Mouse (Mus musculus) forebrain, embryonic 16.5 days (tissue): ENCODE measurements at regions not wholly inside any gene's neighbourhood (a gene's known extent, or its start where the extent isn't known, plus 50 kb on each side); places are given as distances from the start of the nearest gene placed in this dataset.

ENCODE experiments used
- ATAC-seq: fragments of 200-750 bp; cut with Nextera tagmentation; 2 replicates; pipeline ENCODE4 v1.8.0; 2017; ENCODE audit warnings: mild to moderate bottlenecking, moderate library complexity
- H3K27ac ChIP-seq: fragments of 300-500 bp; sonication (generic); 2 replicates; pipeline ENCODE4 v1.5.1; 2014; ENCODE audit warnings: low read length, control low read depth
- H3K27me3 ChIP-seq: fragments of 300-500 bp; sonication (generic); replicated peaks from 2 replicates; pipeline ENCODE4 v1.6.1; 2014; ENCODE audit warnings: low read length; ENCODE audit not compliant: control insufficient read depth, insufficient read depth
- H3K36me3 ChIP-seq: fragments of 300-500 bp; sonication (generic); 2 replicates; pipeline ENCODE4 v1.6.1; 2014; ENCODE audit not compliant: control insufficient read depth, insufficient read depth
- H3K4me1 ChIP-seq: fragments of 300-500 bp; sonication (generic); replicated peaks from 2 replicates; pipeline ENCODE4 v1.6.1; 2014; ENCODE audit warnings: low read length; ENCODE audit not compliant: control insufficient read depth, insufficient read depth
- H3K4me2 ChIP-seq: fragments of 300-500 bp; sonication (generic); 2 replicates; pipeline ENCODE4 v1.6.1; 2014; ENCODE audit warnings: mild to moderate bottlenecking, low read length, control low read depth
- H3K4me3 ChIP-seq: fragments of 300-500 bp; sonication (generic); replicated peaks from 2 replicates; pipeline ENCODE4 v1.5.1; 2014; ENCODE audit warnings: mild to moderate bottlenecking, low read length, control low read depth
- H3K9ac ChIP-seq: fragments of 300-500 bp; sonication (generic); replicated peaks from 2 replicates; pipeline ENCODE4 v1.6.1; 2014; ENCODE audit warnings: low read depth, low read length, control low read depth
- H3K9me3 ChIP-seq: fragments of 300-500 bp; sonication (generic); 2 replicates; pipeline ENCODE4 v1.6.1; 2016; ENCODE audit warnings: low read length; ENCODE audit not compliant: control insufficient read depth
- WGBS: fragments of 180-500 bp; shearing (Covaris S2); extraction: QIAGEN DNeasy Blood & Tissue Kit; methylation state at CpG from one replicate; pipeline ENCODE4 v1.1.7; 2014; 5-methylcytosine and 5-hydroxymethylcytosine counted together

- WGBS = 59% methylated on average over 4 of the region's 4 CpGs
- Histone ChIP-seq H3K9ac (no peak overlapping the region), H3K27ac (peak overlapping the region; percentile 1; the same call in 1 of the 2 replicates)
Observed at GRCm38 (mm10) chr8:86192262-86192661, 351.5 kb downstream of the Phkb start.

GRCm38 (mm10) chr8:86184671-86185070 is 343.9 kb downstream of the Phkb start:
- Histone ChIP-seq H3K4me3 (no peak overlapping the region), H3K27ac (no peak overlapping the region), H3K36me3 (no peaks in the 10 kb centered on the region), H3K4me1 (no peaks in the 10 kb centered on the region), H3K27me3 (no peaks in the 10 kb centered on the region), H3K4me2 (no peak overlapping the region), H3K9ac (no peak overlapping the region), H3K9me3 (no peaks in the 10 kb centered on the region)
- WGBS = 79% methylated on average over 5 of the region's 5 CpGs
- no peak for ATAC-seq

More at GRCm38 (mm10) chr8:86192262-86192661, 351.5 kb downstream of the Phkb start:
- Histone ChIP-seq H3K9me3 (no peaks in the 10 kb centered on the region), H3K4me3 (no peak overlapping the region), H3K4me2 (no peak overlapping the region), H3K27me3 (no peaks in the 10 kb centered on the region), H3K4me1 (no peaks in the 10 kb centered on the region), H3K36me3 (no peaks in the 10 kb centered on the region)
- ATAC-seq = no peak

GRCm38 (mm10) chr8:86180793-86181192 is 340.0 kb downstream of the Phkb start:
- Histone ChIP-seq H3K4me2 (no peak overlapping the region), H3K27me3 (no peaks in the 10 kb centered on the region), H3K36me3 (no peaks in the 10 kb centered on the region), H3K9me3 (no peaks in the 10 kb centered on the region), H3K9ac (no peak overlapping the region), H3K27ac (no peak overlapping the region), H3K4me3 (no peak overlapping the region), H3K4me1 (no peaks in the 10 kb centered on the region)
- WGBS = 76% methylated on average over 3 of the region's 3 CpGs
- no peak for ATAC-seq

- H3K4me1 ChIP-seq = no peaks in the 10 kb centered on the region
Observed at GRCm38 (mm10) chr8:86170091-86170490, 329.3 kb downstream of the Phkb start.

GRCm38 (mm10) chr8:86164818-86165217 is 324.1 kb downstream of the Phkb start:
- no peak for ATAC-seq
- Histone ChIP-seq H3K4me1 (no peaks in the 10 kb centered on the region), H3K27ac (no peak overlapping the region), H3K36me3 (no peaks in the 10 kb centered on the region), H3K9ac (no peak overlapping the region), H3K4me3 (no peak overlapping the region), H3K4me2 (no peak overlapping the region), H3K27me3 (no peaks in the 10 kb centered on the region), H3K9me3 (0 out of 2 replicates have a peak, but pooled peaks cover 5% of the 10 kb centered on the region)
- WGBS = 81% methylated on average over 2 of the region's 2 CpGs

More at GRCm38 (mm10) chr8:86170091-86170490, 329.3 kb downstream of the Phkb start:
- no peak for ATAC-seq
- H3K9ac ChIP-seq = no peak overlapping the region
- WGBS = 87% methylated on average over 1 of the region's 1 CpGs
- H3K9me3 ChIP-seq = no peaks in the 10 kb centered on the region
- H3K4me3 ChIP-seq = no peak overlapping the region
- H3K27ac ChIP-seq = no peak overlapping the region
- H3K4me2 ChIP-seq = no peak overlapping the region
- H3K36me3 ChIP-seq = no peaks in the 10 kb centered on the region
- H3K27me3 ChIP-seq = no peaks in the 10 kb centered on the region

- Histone ChIP-seq H3K27ac (peak overlapping the region; percentile 89), H3K27me3 (no peaks in the 10 kb centered on the region), H3K9me3 (0 out of 2 replicates have a peak, but pooled peaks cover 5% of the 10 kb centered on the region), H3K4me3 (no peak overlapping the region), H3K4me2 (peak overlapping the region; percentile 17; the same call in 1 of the 2 replicates), H3K36me3 (no peaks in the 10 kb centered on the region), H3K9ac (no peak overlapping the region), H3K4me1 (peaks cover 4% of the 10 kb centered on the region)
- 65% methylated on average over 6 of the region's 6 CpGs for WGBS
- peak; percentile 88 for ATAC-seq
Observed at GRCm38 (mm10) chr8:86159074-86159783, 318.5 kb downstream of the Phkb start.

GRCm38 (mm10) chr8:86147586-86147985 is 306.8 kb downstream of the Phkb start:
- WGBS = 64% methylated on average over 6 of the region's 6 CpGs
- Histone ChIP-seq H3K27me3 (no peaks in the 10 kb centered on the region), H3K36me3 (no peaks in the 10 kb centered on the region)

GRCm38 (mm10) chr8:86125244-86125643 is 284.5 kb downstream of the Phkb start:
- 74% methylated on average over 2 of the region's 2 CpGs for WGBS
- Histone ChIP-seq H3K36me3 (no peaks in the 10 kb centered on the region), H3K27me3 (no peaks in the 10 kb centered on the region), H3K4me1 (no peaks in the 10 kb centered on the region), H3K27ac (no peak overlapping the region), H3K9ac (no peak overlapping the region), H3K9me3 (no peaks in the 10 kb centered on the region), H3K4me3 (no peak overlapping the region), H3K4me2 (no peak overlapping the region)
- ATAC-seq = no peak

More at GRCm38 (mm10) chr8:86147586-86147985, 306.8 kb downstream of the Phkb start:
- no peak for ATAC-seq
- Histone ChIP-seq H3K4me3 (no peak overlapping the region), H3K9ac (no peak overlapping the region), H3K4me2 (no peak overlapping the region), H3K9me3 (no peaks in the 10 kb centered on the region), H3K4me1 (no peaks in the 10 kb centered on the region), H3K27ac (no peak overlapping the region)

- Histone ChIP-seq H3K9ac (no peak overlapping the region), H3K36me3 (no peaks in the 10 kb centered on the region), H3K27me3 (no peaks in the 10 kb centered on the region), H3K4me1 (no peaks in the 10 kb centered on the region), H3K9me3 (no peaks in the 10 kb centered on the region), H3K4me3 (no peak overlapping the region), H3K4me2 (no peak overlapping the region), H3K27ac (no peak overlapping the region)
- 91% methylated on average over 1 of the region's 1 CpGs for WGBS
- no peak for ATAC-seq
Observed at GRCm38 (mm10) chr8:86124655-86125054, 283.9 kb downstream of the Phkb start.
